25 mouse cellular contexts compared by ENCODE assay signal in the genomic region with DNA sequence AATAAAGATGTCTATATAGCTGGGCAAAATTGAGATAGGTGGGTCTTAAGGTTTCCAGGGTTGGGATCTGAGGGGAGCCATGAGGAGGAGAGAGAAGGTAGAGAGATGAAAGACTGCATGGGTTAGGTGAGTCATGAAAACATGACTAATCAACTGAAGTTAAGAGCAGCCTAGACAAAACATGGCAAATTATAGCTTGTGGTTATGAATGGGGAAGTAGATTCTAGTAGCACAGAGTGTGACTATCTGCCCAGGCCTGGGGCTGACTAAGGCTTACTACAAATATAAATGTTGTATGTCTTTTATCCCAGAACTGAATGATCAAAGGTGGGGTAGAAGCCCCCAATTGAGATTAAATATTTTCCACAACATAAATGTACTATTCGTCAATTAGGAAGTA. TPM values are rescaled to one million over a fixed set of nuclear protein-coding genes. Genes with fewer than 3 reads are reported as not detected.
DNase-seq lines count a peak whose midpoint lies in the region; ATAC-seq and TF ChIP-seq lines count a peak whose summit lies in the region.
"Had no signal": no experiment of that assay in that cellular context is flagged by ENCODE, and none has a peak within 500 bp of the region (broad histone marks: within the 10 kb centered on the region; RNA-seq: fewer than 3 reads in every experiment).

No protein-coding gene starts in this region.

- no peaks in the 10 kb centered on the region for H3K9me3 ChIP-seq in CH12.LX (replicated peaks; ENCODE audit: low read length)
- H3K9me3 ChIP-seq: embryonic facial prominence, embryonic 15.5 days; forebrain, embryonic 10.5 days; forebrain, embryonic 15.5 days; heart, embryonic 15.5 days; hindbrain, embryonic 10.5 days; intestine, embryonic 15.5 days had no signal

- no peak for TF ChIP-seq POLR2A in CH12.LX (IDR thresholded peaks at IDR 0.05; ENCODE audit: low read depth, low read length)
- no peak for TF ChIP-seq POLR2A in lung, adult 2 months (IDR thresholded peaks at IDR 0.05; ENCODE audit: borderline replicate concordance, extremely low read depth, low read depth, low read length)

- H3K79me2 ChIP-seq in CH12.LX (replicated peaks; ENCODE audit: control insufficient read depth, extremely low read depth, insufficient read depth, poor library complexity, severe bottlenecking) = no peaks in the 10 kb centered on the region

- no peak overlapping the region for H3K4me2 ChIP-seq in CH12.LX (ENCODE audit: insufficient read depth, low read depth, poor library complexity, severe bottlenecking)
- H3K4me2 ChIP-seq: embryonic facial prominence, embryonic 15.5 days; forebrain, embryonic 15.5 days; heart, embryonic 11.5 days; heart, embryonic 15.5 days; hindbrain, embryonic 14.5 days; intestine, embryonic 15.5 days had no signal

- peak; percentile 66 for TF ChIP-seq EP300 in CH12.LX (IDR thresholded peaks at IDR 0.05; ENCODE audit: low read length)

- no peak for TF ChIP-seq RAD21 in CH12.LX (IDR thresholded peaks at IDR 0.05; ENCODE audit: low read depth, low read length)

- H3K9ac ChIP-seq in CH12.LX (ENCODE audit: insufficient read depth, low read depth) = no peak overlapping the region
- H3K9ac ChIP-seq: embryonic facial prominence, embryonic 15.5 days; forebrain, embryonic 15.5 days; heart, embryonic 15.5 days; hindbrain, embryonic 14.5 days; intestine, embryonic 15.5 days had no signal

- in situ Hi-C loops in CH12.LX (cut with MboI; ENCODE audit: low pct_ligation_motif_present, low pct_unique_long_range_greater_than_20kb, low sequenced_read_pairs) = no loop called here

- DNase-seq in 416B (ENCODE audit: low read depth) = peak; percentile 84
- peak; percentile 62 for DNase-seq in CH12.LX (ENCODE audit: extremely low read depth)
- DNase-seq in lung, adult 2 months = no peak
- DNase-seq in right cerebral cortex, postnatal 10 days (ENCODE audit: low spot score in 2 of 2) = no peak
- DNase-seq: adrenal gland, adult 8-10 months; B cell, adult 2 months; cerebellum, adult 11 months; cerebellum, adult 8-10 months; embryo, embryonic 11 days; gastrocnemius, postnatal 36 days; heart, adult 18-20 months; heart, postnatal 14 days had no signal

- ATAC-seq in common myeloid progenitor, adult 5-6 weeks (replicated peaks; ENCODE audit: low read depth, poor library complexity, severe bottlenecking) = peak; percentile 97
- ATAC-seq in megakaryocyte progenitor cell, adult 5-6 weeks (replicated peaks; ENCODE audit: poor library complexity) = peak; percentile 83
- ATAC-seq: CD4-positive, CD25-positive, alpha-beta regulatory T cell, adult 4 months; forebrain, embryonic 15.5 days; intestine, embryonic 15.5 days had no signal

- H3K4me1 ChIP-seq in CH12.LX (ENCODE audit: control insufficient read depth in 1 of 2, insufficient read depth in 2 of 2) = peaks cover 3 to 31% of the 10 kb centered on the region in 2 experiments; a peak in 3 of 4 replicates
- no peaks in the 10 kb centered on the region for H3K4me1 ChIP-seq in lung, adult 2 months (ENCODE audit: control insufficient read depth, insufficient read depth, low read length)
- H3K4me1 ChIP-seq: embryonic facial prominence, embryonic 15.5 days; forebrain, embryonic 10.5 days; heart, embryonic 15.5 days; intestine, embryonic 15.5 days had no signal

- no peaks in the 10 kb centered on the region for H3K36me3 ChIP-seq in CH12.LX (replicated peaks in 1 of 2; ENCODE audit: control insufficient read depth in 1 of 2, insufficient read depth in 1 of 2, low read length in 1 of 2)
- H3K36me3 ChIP-seq: embryonic facial prominence, embryonic 15.5 days; forebrain, embryonic 10.5 days; forebrain, embryonic 15.5 days; heart, embryonic 15.5 days; hindbrain, embryonic 10.5 days; intestine, embryonic 15.5 days had no signal

- no peak overlapping the region for H3K4me3 ChIP-seq in CH12.LX (replicated peaks in 1 of 3; ENCODE audit: low read depth in 2 of 3, low read length in 2 of 3, poor library complexity in 1 of 3)
- no peak overlapping the region for H3K4me3 ChIP-seq in lung, adult 2 months (replicated peaks; ENCODE audit: extremely low read depth, low read depth, low read length)
- H3K4me3 ChIP-seq: embryonic facial prominence, embryonic 15.5 days; erythroblast, embryonic 14.5 days; forebrain, embryonic 10.5 days; forebrain, embryonic 15.5 days; heart, embryonic 15.5 days; hindbrain, embryonic 10.5 days; intestine, embryonic 15.5 days had no signal

- 62% methylated on average over 1 of the region's 1 CpGs for WGBS in lung, adult 2 months

- dilution Hi-C loops in CH12.LX (cut with MboI; ENCODE audit: extremely low pct_ligation_motif_present, extremely low pct_unique_long_range_greater_than_20kb, low sequenced_read_pairs) = no loop called here

- TF ChIP-seq CTCF in CH12.LX (conservative IDR thresholded peaks at IDR 0.05 in 1 of 2, IDR thresholded peaks at IDR 0.05 in 1 of 2; ENCODE audit: low read depth in 2 of 2, low read length in 2 of 2) = no peak
- no peak for TF ChIP-seq CTCF in lung, adult 2 months (IDR thresholded peaks at IDR 0.05; ENCODE audit: insufficient read depth, low read length)

- no peak overlapping the region for H3K27ac ChIP-seq in CH12.LX (ENCODE audit: insufficient read depth, low read depth)
- H3K27ac ChIP-seq: embryonic facial prominence, embryonic 15.5 days; forebrain, embryonic 10.5 days; forebrain, embryonic 15.5 days; heart, embryonic 15.5 days; hindbrain, embryonic 10.5 days; hindbrain, embryonic 14.5 days; intestine, embryonic 15.5 days had no signal

- no peaks in the 10 kb centered on the region for H3K27me3 ChIP-seq in CH12.LX (replicated peaks)
- H3K27me3 ChIP-seq: intestine, embryonic 15.5 days had no signal

TF ChIP-seq in CH12.LX, 34 proteins besides CTCF, POLR2A, EP300 and RAD21:
- TF ChIP-seq ZKSCAN1 (IDR thresholded peaks at IDR 0.05; ENCODE audit: borderline replicate concordance, low read depth, low read length) (peak; percentile 67; the same call in 1 of the 2 replicates), ETS1 (conservative IDR thresholded peaks at IDR 0.05; ENCODE audit: low read depth, low read length) (0 out of 2 replicates have a peak, but pooled peaks have one; percentile 18), BHLHE40 (IDR thresholded peaks at IDR 0.05; ENCODE audit: low read depth, low read length) (peak; percentile 44), MYC (IDR thresholded peaks at IDR 0.05; ENCODE audit: low read depth, low read length) (no peak), MXI1 (IDR thresholded peaks at IDR 0.05; ENCODE audit: low read depth, low read length) (no peak), JUN (IDR thresholded peaks at IDR 0.05; ENCODE audit: insufficient read depth, low read depth, low read length) (0 out of 2 replicates have a peak, but pooled peaks have one; percentile 8)

RNA-seq across cellular contexts. Expression of gene Neurod1, which starts 9.4 kb away (rescaled TPM):
- total RNA-seq in CH12.LX (2012; rRNA removed) (not detected in 2 replicates), CH12.LX (2014; rRNA removed) (not detected in 2 replicates)
- polyA plus RNA-seq in CH12.LX (2012; ENCODE audit: insufficient read length, low read depth) = not detected in 2 replicates
- total RNA-seq in common myeloid progenitor, adult 5-6 weeks (2017) = not detected in 2 replicates
- total RNA-seq in megakaryocyte progenitor cell, adult 5-6 weeks (2015) = not detected in 2 replicates
- not detected in 2 replicates for total RNA-seq in megakaryocyte progenitor cell, adult 5-6 weeks (2017)
- not detected in 2 replicates for polyA plus RNA-seq in lung, adult 2 months (2012; rRNA removed)
- total RNA-seq: adrenal gland, adult 8-10 months; gastrocnemius, adult 8-10 months; gastrocnemius, postnatal 36 days; heart, adult 18-20 months; heart, postnatal 14 days had no signal
- polyA plus RNA-seq: CD4-positive, CD25-positive, alpha-beta regulatory T cell, adult 4 months; erythroblast, embryonic 14.5 days; heart, embryonic 11.5 days; heart, embryonic 15.5 days had no signal

RNA-seq across cellular contexts. Expression of gene Cerkl, which starts 9.4 kb away (rescaled TPM):
- total RNA-seq in CH12.LX (2012; rRNA removed) (16.6 and 19.6 TPM in 2 replicates), CH12.LX (2014; rRNA removed) (10.9 and 12.2 TPM in 2 replicates)
- 15.6 and 18.1 TPM in 2 replicates for polyA plus RNA-seq in CH12.LX (2012; ENCODE audit: insufficient read length, low read depth)
- 6.3 and 10.5 TPM in 2 replicates for total RNA-seq in common myeloid progenitor, adult 5-6 weeks (2017)
- 3.3 and 4.8 TPM in 2 replicates for total RNA-seq in megakaryocyte progenitor cell, adult 5-6 weeks (2015)
- total RNA-seq in megakaryocyte progenitor cell, adult 5-6 weeks (2017) = 6.0 and 9.9 TPM in 2 replicates
- polyA plus RNA-seq in lung, adult 2 months (2012; rRNA removed) = 1.1 and 1.2 TPM in 2 replicates

Comparison
In these comparisons a context has a peak if more than half of its experiments do, and no peak if none do; other contexts are left out.
1. DNase-seq: peak in 416B (single experiment) and CH12.LX (single experiment); none in lung, adult 2 months (single experiment) and right cerebral cortex, postnatal 10 days (0 of 2).